In genomic region chr9:5345291-5345898, GRCm38 (mm10) we compare ENCODE assay signal across 8 mouse cellular contexts. TPM values are rescaled to one million over a fixed set of nuclear protein-coding genes. Genes with fewer than 3 reads are reported as not detected.
DNase-seq lines count a peak whose midpoint lies in the region; ATAC-seq and TF ChIP-seq lines count a peak whose summit lies in the region.

Gene Casp12 (plus strand): TSS chr9:5345430.

- peak; percentile 48 for DNase-seq in adrenal gland, adult 8-10 months
- peak; percentile 14 for DNase-seq in gastrocnemius, postnatal 14 days
- peak; percentile 32 for DNase-seq in kidney, adult 2 months
- no peak for DNase-seq in cerebellum, postnatal 4 days (ENCODE audit: low spot score in 2 of 2)

- H3K27me3 ChIP-seq in kidney, adult 2 months (replicated peaks; ENCODE audit: control insufficient read depth, insufficient read depth, low read length), result no peaks in the 10 kb centered on the region
- no peaks in the 10 kb centered on the region for H3K27me3 ChIP-seq in myocyte (ENCODE audit: control insufficient read depth, insufficient read depth, insufficient read length)
- no peaks in the 10 kb centered on the region for H3K27me3 ChIP-seq in midbrain, embryonic 15.5 days (replicated peaks)
- H3K27me3 ChIP-seq in midbrain, embryonic 13.5 days, result no peaks in the 10 kb centered on the region

- H3K4me1 ChIP-seq in kidney, adult 2 months (ENCODE audit: control insufficient read depth, insufficient read depth, low read length), result no peaks in the 10 kb centered on the region
- H3K4me1 ChIP-seq in midbrain, embryonic 15.5 days, result no peaks in the 10 kb centered on the region
- H3K4me1 ChIP-seq in midbrain, embryonic 13.5 days (replicated peaks), result no peaks in the 10 kb centered on the region

- no peaks in the 10 kb centered on the region for H3K79me2 ChIP-seq in myocyte (ENCODE audit: control insufficient read depth, insufficient read depth)

- no peak within 1 kb of the TSS for H3ac ChIP-seq in myocyte (ENCODE audit: control insufficient read depth, insufficient read length)

- TF ChIP-seq POLR2A in kidney, adult 2 months (IDR thresholded peaks at IDR 0.05; ENCODE audit: low read depth, low read length), result no peak
- TF ChIP-seq POLR2A in myocyte (IDR thresholded peaks at IDR 0.05; ENCODE audit: insufficient read length, low read depth), result no peak

- H3K27ac ChIP-seq in kidney, adult 2 months (ENCODE audit: insufficient read depth, low read depth, low read length), result peak within 1 kb of the TSS; percentile 64; the same call in 1 of the 2 replicates
- no peak within 1 kb of the TSS for H3K27ac ChIP-seq in midbrain, embryonic 15.5 days
- H3K27ac ChIP-seq in midbrain, embryonic 13.5 days, result no peak within 1 kb of the TSS

- no peaks in the 10 kb centered on the region for H3K9me3 ChIP-seq in midbrain, embryonic 15.5 days
- no peaks in the 10 kb centered on the region for H3K9me3 ChIP-seq in midbrain, embryonic 13.5 days

- H3K4me3 ChIP-seq in kidney, adult 2 months (ENCODE audit: insufficient read depth, low read depth, low read length), result peak within 1 kb of the TSS; percentile 52
- peak within 1 kb of the TSS; percentile 16 for H3K4me3 ChIP-seq in myocyte
- no peak within 1 kb of the TSS for H3K4me3 ChIP-seq in midbrain, embryonic 15.5 days
- no peak within 1 kb of the TSS for H3K4me3 ChIP-seq in midbrain, embryonic 13.5 days (replicated peaks)

- no peak for ATAC-seq in midbrain, embryonic 15.5 days (replicated peaks)
- ATAC-seq in megakaryocyte-erythroid progenitor cell, adult 5-6 weeks (replicated peaks; ENCODE audit: low FRiP score, low TSS enrichment, poor library complexity, severe bottlenecking), result no peak
- ATAC-seq in midbrain, embryonic 13.5 days, result no peak

- intact Hi-C loops in gastrocnemius, postnatal 14 days (cut with DNase I; ENCODE audit: low total_unique reads), result no loop called here

- TF ChIP-seq CTCF in kidney, adult 2 months (conservative IDR thresholded peaks at IDR 0.05; ENCODE audit: insufficient read depth, insufficient read length, low read depth, low read length), result no peak

- peak within 1 kb of the TSS; percentile 71 for H3K4me2 ChIP-seq in myocyte (ENCODE audit: low read depth)
- no peak within 1 kb of the TSS for H3K4me2 ChIP-seq in midbrain, embryonic 15.5 days
- no peak within 1 kb of the TSS for H3K4me2 ChIP-seq in midbrain, embryonic 13.5 days (replicated peaks)

- H3K9ac ChIP-seq in midbrain, embryonic 15.5 days, result no peak within 1 kb of the TSS
- no peak within 1 kb of the TSS for H3K9ac ChIP-seq in midbrain, embryonic 13.5 days (replicated peaks)

- H3K36me3 ChIP-seq in kidney, adult 2 months (ENCODE audit: control insufficient read depth, insufficient read depth, low read length), result no peaks in the 10 kb centered on the region
- no peaks in the 10 kb centered on the region for H3K36me3 ChIP-seq in myocyte (ENCODE audit: control insufficient read depth, insufficient read depth)
- H3K36me3 ChIP-seq in midbrain, embryonic 15.5 days (replicated peaks), result no peaks in the 10 kb centered on the region
- H3K36me3 ChIP-seq in midbrain, embryonic 13.5 days, result no peaks in the 10 kb centered on the region

- WGBS in kidney, adult 2 months, result 54% methylated on average over 4 of the region's 4 CpGs
- 71% methylated on average over 4 of the region's 4 CpGs for WGBS in midbrain, embryonic 15.5 days
- 77% methylated on average over 4 of the region's 4 CpGs for WGBS in midbrain, embryonic 13.5 days

TF ChIP-seq in myocyte, 11 proteins besides CTCF, POLR2A, EP300 and RAD21:
- no peak for TF ChIP-seq TCF12 (IDR thresholded peaks at IDR 0.05; ENCODE audit: insufficient read depth, poor library complexity, severe bottlenecking)
- TF ChIP-seq MAX (IDR thresholded peaks at IDR 0.05; ENCODE audit: low read depth), result no peak

RNA-seq across cellular contexts. Expression of gene Casp12, which starts in this region (rescaled TPM):
- 10 to 100 TPM; 55.2 to 61.0 (median 59.5) TPM for total RNA-seq in adrenal gland, adult 8-10 months (2022)
- total RNA-seq in gastrocnemius, postnatal 14 days (2021), result 1 to 10 TPM; 5.1 to 5.5 TPM
- polyA plus RNA-seq in kidney, adult 2 months (2012; rRNA removed), result 0.88 and 1.4 TPM in 2 replicates
- 7.5 TPM for polyA plus RNA-seq in myocyte (2012; fragmentation: generic; extraction: Trizol)
- 0.66 and 1.00 TPM in 2 replicates for polyA plus RNA-seq in midbrain, embryonic 15.5 days (2015; fragmentation: Nextera tagmentation; extraction: Ambion mirVana)
- not detected in 2 replicates for total RNA-seq in megakaryocyte-erythroid progenitor cell, adult 5-6 weeks (2014; fragmentation: Nextera tagmentation)
- total RNA-seq in megakaryocyte-erythroid progenitor cell, adult 5-6 weeks (2017), result 5.9 TPM in 1 of 2 replicates, not detected in the other
- polyA plus RNA-seq in midbrain, embryonic 13.5 days (2015; fragmentation: Nextera tagmentation; extraction: Ambion mirVana), result 0.13 and 0.15 TPM in 2 replicates

Comparison
In these comparisons a context has a peak if more than half of its experiments do, and no peak if none do; other contexts are left out.
1. RNA of gene Casp12 (total RNA-seq): 55.2 to 61.0 TPM in adrenal gland, adult 8-10 months; 5.1 to 5.5 TPM in gastrocnemius, postnatal 14 days and 5.9 TPM in megakaryocyte-erythroid progenitor cell, adult 5-6 weeks; every median in the first group is over 4 times any median in the second.
2. DNase-seq: peak in adrenal gland, adult 8-10 months (single experiment), gastrocnemius, postnatal 14 days (single experiment) and kidney, adult 2 months (single experiment); none in cerebellum, postnatal 4 days (0 of 2).
3. H3K4me3 ChIP-seq: peak in kidney, adult 2 months (single experiment) and myocyte (single experiment); none in midbrain, embryonic 15.5 days (single experiment) and midbrain, embryonic 13.5 days (single experiment).